Mouse (Mus musculus): ENCODE measurements around the gene Myo7a. TPM values are rescaled to one million over a fixed set of nuclear protein-coding genes. Genes with fewer than 3 reads are reported as not detected.

Myo7a gene
- 12.1 TPM for polyA plus RNA-seq (2015; fragmentation: Illumina TruSeq; extraction: RNeasy Lipid Tissue Mini Kit (QIAGEN cat#74804); ENCODE audit: low read depth, low replicate concordance)

GRCm38 (mm10) chr7:98119179-98119960 lies at the start of gene Myo7a:
TSS of gene Myo7a (minus strand) at chr7:98119524.

GRCm38 (mm10) chr7:98145402-98145801 lies 26.1 kb upstream of the Myo7a start, which contains the start of gene Omp:
TSS of gene Omp (minus strand) at chr7:98145502.

Other genes starting within 250 kb of the Myo7a start
- gene Gdpd4, start 199.6 kb downstream of the Myo7a start, polyA plus RNA-seq (2015; fragmentation: Illumina TruSeq; extraction: RNeasy Lipid Tissue Mini Kit (QIAGEN cat#74804); ENCODE audit: low read depth, low replicate concordance) = not detected
- gene Omp, start 26.0 kb upstream of the Myo7a start, polyA plus RNA-seq (2015; fragmentation: Illumina TruSeq; extraction: RNeasy Lipid Tissue Mini Kit (QIAGEN cat#74804); ENCODE audit: low read depth, low replicate concordance) = 0.48 TPM
- 23.4 TPM for gene Capn5, start 58.8 kb upstream of the Myo7a start, polyA plus RNA-seq (2015; fragmentation: Illumina TruSeq; extraction: RNeasy Lipid Tissue Mini Kit (QIAGEN cat#74804); ENCODE audit: low read depth, low replicate concordance)
- gene B3gnt6, start 80.0 kb upstream of the Myo7a start, polyA plus RNA-seq (2015; fragmentation: Illumina TruSeq; extraction: RNeasy Lipid Tissue Mini Kit (QIAGEN cat#74804); ENCODE audit: low read depth, low replicate concordance) = 0.24 TPM
- 16.2 TPM for gene Acer3, start 201.7 kb upstream of the Myo7a start, polyA plus RNA-seq (2015; fragmentation: Illumina TruSeq; extraction: RNeasy Lipid Tissue Mini Kit (QIAGEN cat#74804); ENCODE audit: low read depth, low replicate concordance)
- 2.1 TPM for gene Tsku, start 241.8 kb upstream of the Myo7a start, polyA plus RNA-seq (2015; fragmentation: Illumina TruSeq; extraction: RNeasy Lipid Tissue Mini Kit (QIAGEN cat#74804); ENCODE audit: low read depth, low replicate concordance)

Data from brain, adult 10 weeks (tissue).